Mouse (Mus musculus): ENCODE results near the gene Fxyd3.

GRCm38 (mm10) chr7:31112036-31112435 is 35.5 kb upstream of the Fxyd3 start:
- TF ChIP-seq CTCF (IDR thresholded peaks at IDR 0.05; ENCODE audit: borderline replicate concordance, insufficient read depth, low read length) (no peak), POLR2A (IDR thresholded peaks at IDR 0.05; ENCODE audit: low read depth, low read length) (no peak)
